Mouse (Mus musculus) embryonic facial prominence, embryonic 10.5 days (tissue): ENCODE results near the gene Padi6. TPM values are rescaled to one million over a fixed set of nuclear protein-coding genes. Genes with fewer than 3 reads are reported as not detected.

ENCODE experiments used
- DNase-seq: peaks from one replicate; pipeline ENCODE4 v3.0.0-alpha.2; 2017; ENCODE audit warnings: low spot score
- H3K27ac ChIP-seq: fragments of 300-500 bp; sonication (generic); replicated peaks from 2 replicates; pipeline ENCODE4 v1.5.1; 2016; ENCODE audit warnings: mild to moderate bottlenecking
- H3K27me3 ChIP-seq: fragments of 300-500 bp; sonication (generic); replicated peaks from 2 replicates; pipeline ENCODE4 v1.6.1; 2016; ENCODE audit warnings: low read depth, mild to moderate bottlenecking; ENCODE audit not compliant: poor library complexity, severe bottlenecking
- H3K36me3 ChIP-seq: fragments of 300-500 bp; sonication (generic); replicated peaks from 2 replicates; pipeline ENCODE4 v1.6.1; 2016; ENCODE audit warnings: mild to moderate bottlenecking, moderate library complexity
- H3K4me1 ChIP-seq: fragments of 300-500 bp; sonication (generic); 2 replicates; pipeline ENCODE4 v1.6.1; 2016
- H3K4me3 ChIP-seq: fragments of 300-500 bp; sonication (generic); 2 replicates; pipeline ENCODE4 v1.5.1; 2016; ENCODE audit warnings: mild to moderate bottlenecking, moderate library complexity
- H3K9me3 ChIP-seq: fragments of 300-500 bp; sonication (generic); 2 replicates; pipeline ENCODE4 v1.6.1; 2016; ENCODE audit warnings: mild to moderate bottlenecking
- WGBS: fragments of 180-500 bp; shearing (Covaris S2); methylation state at CpG from one replicate; pipeline ENCODE4 v1.1.7; 2016; 5-methylcytosine and 5-hydroxymethylcytosine counted together
- polyA plus RNA-seq: library from polyadenylated mRNA; unstranded; fragments of >200 nt; fragmentation: Nextera tagmentation; extraction: Ambion mirVana; gene quantifications from 2 replicates; pipeline ENCODE4 v1.2.1, GENCODE M21; 2016

The Padi6 gene
- polyA plus RNA-seq, 1 experiment from 2014 or later, result not detected

- H3K4me1 ChIP-seq, result peaks cover 20% of the 10 kb centered on the region
- H3K27me3 ChIP-seq, result no peaks in the 10 kb centered on the region; the same call in 1 of the 2 replicates
- DNase-seq, result no peak
- no peak overlapping the region for H3K27ac ChIP-seq
- WGBS, result 88% methylated on average over 9 of the region's 9 CpGs
- H3K9me3 ChIP-seq, result no peaks in the 10 kb centered on the region
- H3K4me3 ChIP-seq, result no peak overlapping the region
- H3K36me3 ChIP-seq, result no peaks in the 10 kb centered on the region
Measured at GRCm38 (mm10) chr4:140774893-140775292, 32.5 kb upstream of the Padi6 start.

- H3K4me1 ChIP-seq, result peaks cover 15% of the 10 kb centered on the region
- H3K9me3 ChIP-seq, result no peaks in the 10 kb centered on the region
- DNase-seq, result no peak
- H3K27ac ChIP-seq, result peak within 1 kb of the TSS; percentile 48
- H3K4me3 ChIP-seq, result no peak within 1 kb of the TSS
- H3K36me3 ChIP-seq, result no peaks in the 10 kb centered on the region
- no peaks in the 10 kb centered on the region; the same call in 1 of the 2 replicates for H3K27me3 ChIP-seq
- 87% methylated on average over 21 of the region's 21 CpGs for WGBS
Measured at GRCm38 (mm10) chr4:140774025-140774800, 31.8 kb upstream of the Padi6 start, which contains the start of gene Padi4. Padi4 (minus strand) TSS chr4:140774236.

- H3K36me3 ChIP-seq, result no peaks in the 10 kb centered on the region
- peaks cover 15% of the 10 kb centered on the region for H3K4me1 ChIP-seq
- H3K27me3 ChIP-seq, result no peaks in the 10 kb centered on the region; the same call in 1 of the 2 replicates
- DNase-seq, result no peak
- no peak overlapping the region for H3K4me3 ChIP-seq
- 33% methylated on average over 4 of the region's 4 CpGs for whole genome bisulfite sequencing
- no peak overlapping the region for H3K27ac ChIP-seq
- H3K9me3 ChIP-seq, result no peaks in the 10 kb centered on the region
Measured at GRCm38 (mm10) chr4:140771091-140771490, 28.6 kb upstream of the Padi6 start.

- Histone ChIP-seq H3K4me3 (peak overlapping the region; percentile 39), H3K36me3 (no peaks in the 10 kb centered on the region), H3K27me3 (no peaks in the 10 kb centered on the region; the same call in 1 of the 2 replicates), H3K9me3 (no peaks in the 10 kb centered on the region), H3K27ac (peak overlapping the region; percentile 2; the same call in 1 of the 2 replicates), H3K4me1 (peaks cover 15% of the 10 kb centered on the region)
- peak; percentile 69 for DNase-seq
- WGBS, result 7% methylated on average over 13 of the region's 13 CpGs
Measured at GRCm38 (mm10) chr4:140770433-140770832, 28.0 kb upstream of the Padi6 start.

- Histone ChIP-seq H3K27ac (no peak overlapping the region), H3K9me3 (no peaks in the 10 kb centered on the region), H3K36me3 (no peaks in the 10 kb centered on the region), H3K27me3 (no peaks in the 10 kb centered on the region; the same call in 1 of the 2 replicates), H3K4me1 (peaks cover 11% of the 10 kb centered on the region), H3K4me3 (no peak overlapping the region)
- 88% methylated on average over 5 of the region's 5 CpGs for WGBS
- no peak for DNase-seq
Measured at GRCm38 (mm10) chr4:140768973-140769372, 26.5 kb upstream of the Padi6 start.

- no peak for DNase-seq
- WGBS, result 86% methylated on average over 3 of the region's 3 CpGs
- H3K4me3 ChIP-seq, result no peak overlapping the region
Measured at GRCm38 (mm10) chr4:140765936-140766335, 23.5 kb upstream of the Padi6 start.

GRCm38 (mm10) chr4:140763158-140763557 lies 20.7 kb upstream of the Padi6 start:
- WGBS, result 11% methylated on average over 9 of the region's 9 CpGs
- peak; percentile 79 for DNase-seq
- H3K4me1 ChIP-seq, result peaks cover 7% of the 10 kb centered on the region
- no peaks in the 10 kb centered on the region for H3K9me3 ChIP-seq
- no peak overlapping the region for H3K27ac ChIP-seq
- no peak overlapping the region for H3K4me3 ChIP-seq
- no peaks in the 10 kb centered on the region for H3K36me3 ChIP-seq
- 0 out of 2 replicates have a peak, but pooled peaks cover 8% of the 10 kb centered on the region for H3K27me3 ChIP-seq

More at GRCm38 (mm10) chr4:140765936-140766335, 23.5 kb upstream of the Padi6 start:
- no peaks in the 10 kb centered on the region for H3K27me3 ChIP-seq
- no peaks in the 10 kb centered on the region for H3K36me3 ChIP-seq
- no peaks in the 10 kb centered on the region for H3K9me3 ChIP-seq
- H3K4me1 ChIP-seq, result peaks cover 7% of the 10 kb centered on the region
- no peak overlapping the region for H3K27ac ChIP-seq

- no peaks in the 10 kb centered on the region for H3K36me3 ChIP-seq
- DNase-seq, result no peak
- no peak overlapping the region for H3K27ac ChIP-seq
- H3K27me3 ChIP-seq, result 0 out of 2 replicates have a peak, but pooled peaks cover 8% of the 10 kb centered on the region
- H3K4me1 ChIP-seq, result peaks cover 23% of the 10 kb centered on the region
- no peaks in the 10 kb centered on the region for H3K9me3 ChIP-seq
- WGBS, result 89% methylated on average over 7 of the region's 7 CpGs
- no peak overlapping the region for H3K4me3 ChIP-seq
Measured at GRCm38 (mm10) chr4:140761601-140762000, 19.2 kb upstream of the Padi6 start.

GRCm38 (mm10) chr4:140755811-140756210 lies 13.4 kb upstream of the Padi6 start:
- no peak overlapping the region for H3K4me3 ChIP-seq
- peaks cover 18% of the 10 kb centered on the region; the same call in 1 of the 2 replicates for H3K27me3 ChIP-seq
- 84% methylated on average over 3 of the region's 3 CpGs for WGBS
- DNase-seq, result no peak
- H3K27ac ChIP-seq, result no peak overlapping the region
- H3K9me3 ChIP-seq, result no peaks in the 10 kb centered on the region
- H3K4me1 ChIP-seq, result peaks cover 33% of the 10 kb centered on the region
- H3K36me3 ChIP-seq, result no peaks in the 10 kb centered on the region

- no peaks in the 10 kb centered on the region for H3K9me3 ChIP-seq
- no peak overlapping the region for H3K4me3 ChIP-seq
- peaks cover 36% of the 10 kb centered on the region for H3K4me1 ChIP-seq
- 67% methylated on average over 7 of the region's 7 CpGs for WGBS
- H3K27me3 ChIP-seq, result peaks cover 16% of the 10 kb centered on the region; the same call in 1 of the 2 replicates
- no peak for DNase-seq
- no peak overlapping the region for H3K27ac ChIP-seq
- no peaks in the 10 kb centered on the region for H3K36me3 ChIP-seq
Measured at GRCm38 (mm10) chr4:140753366-140753765, 10.9 kb upstream of the Padi6 start.

- Histone ChIP-seq H3K4me1 (peaks cover 28% of the 10 kb centered on the region), H3K27me3 (peaks cover 30% of the 10 kb centered on the region), H3K4me3 (peak overlapping the region; percentile 37), H3K36me3 (no peaks in the 10 kb centered on the region), H3K27ac (no peak overlapping the region; the same call in 1 of the 2 replicates), H3K9me3 (no peaks in the 10 kb centered on the region)
- WGBS, result 8% methylated on average over 19 of the region's 19 CpGs
- peak; percentile 57 for DNase-seq
Measured at GRCm38 (mm10) chr4:140750328-140750727, 7.9 kb upstream of the Padi6 start.

- H3K4me1 ChIP-seq, result peaks cover 30% of the 10 kb centered on the region
- 0 out of 2 replicates have a peak overlapping the region, but pooled peaks have one; percentile 31 for H3K27ac ChIP-seq
- peaks cover 30% of the 10 kb centered on the region for H3K27me3 ChIP-seq
- 36% methylated on average over 12 of the region's 12 CpGs for WGBS
- H3K9me3 ChIP-seq, result no peaks in the 10 kb centered on the region
- H3K36me3 ChIP-seq, result no peaks in the 10 kb centered on the region
- peak; percentile 27 for DNase-seq
- H3K4me3 ChIP-seq, result no peak overlapping the region
Measured at GRCm38 (mm10) chr4:140747978-140748377, 5.5 kb upstream of the Padi6 start.

GRCm38 (mm10) chr4:140744654-140745053 lies 2.2 kb upstream of the Padi6 start:
- DNase-seq, result peak; percentile 55
- Histone ChIP-seq H3K36me3 (no peaks in the 10 kb centered on the region), H3K4me3 (no peak overlapping the region), H3K27me3 (peaks cover 15% of the 10 kb centered on the region), H3K9me3 (no peaks in the 10 kb centered on the region), H3K27ac (no peak overlapping the region), H3K4me1 (peaks cover 29% of the 10 kb centered on the region)
- WGBS, result 27% methylated on average over 3 of the region's 3 CpGs
